Mouse (Mus musculus) left cerebral cortex, adult 8-10 months (tissue): ENCODE results near the gene Gm527. TPM values are rescaled to one million over a fixed set of nuclear protein-coding genes. Genes with fewer than 3 reads are reported as not detected.

Experiments used
- DNase-seq, 2 experiments: peaks; one replicate each; pipeline ENCODE4 v3.0.0; 2022; ENCODE audit warnings: low spot score in 2 of 2
- total RNA-seq, 4 experiments: library from RNA; stranded (reverse); gene quantifications; 2 replicates each; pipeline ENCODE4 v1.2.4; 2022

The Gm527 gene
- total RNA-seq: 10 to 100 TPM; 10.7 to 17.1 (median 15.1) TPM

- DNase-seq: peak; percentile 80 to 95
Measured at GRCm38 (mm10) chr12:64917578-64918471, at the start of gene Gm527. Gene Gm527 (plus strand): TSS chr12:64917906.

GRCm38 (mm10) chr12:64871103-64871502 lies 46.6 kb upstream of the Gm527 start:
- DNase-seq: no peak

- peak in 1 of 2 experiments; percentile 16 for DNase-seq
Measured at GRCm38 (mm10) chr12:64897060-64897730, 20.5 kb upstream of the Gm527 start.

GRCm38 (mm10) chr12:64902506-64902905 lies 15.2 kb upstream of the Gm527 start:
- peak in 1 of 2 experiments; percentile 18 for DNase-seq

- no peak for DNase-seq
Measured at GRCm38 (mm10) chr12:64903186-64903585, 14.5 kb upstream of the Gm527 start.

GRCm38 (mm10) chr12:64912996-64913395 lies 4.7 kb upstream of the Gm527 start:
- no peak for DNase-seq

GRCm38 (mm10) chr12:64916735-64917134 lies 971 bp upstream of the Gm527 start:
- no peak for DNase-seq

GRCm38 (mm10) chr12:64937493-64937892 lies 19.8 kb downstream of the Gm527 start:
- DNase-seq: no peak

- no peak for DNase-seq
Measured at GRCm38 (mm10) chr12:64964560-64964959, 46.9 kb downstream of the Gm527 start.

GRCm38 (mm10) chr12:64965124-64966026 lies 47.7 kb downstream of the Gm527 start, which contains the start of the genes Klhl28 and Togaram1:
Gene Klhl28 (minus strand): TSS chr12:64965534.
Gene Togaram1 (plus strand): TSS chr12:64965804.
- peak; percentile 94 to 100 for DNase-seq

GRCm38 (mm10) chr12:64966101-64966631 lies 48.5 kb downstream of the Gm527 start:
- peak; percentile 36 to 39 for DNase-seq

- DNase-seq: no peak
Measured at GRCm38 (mm10) chr12:64966652-64967435, 49.1 kb downstream of the Gm527 start.

- DNase-seq: no peak
Measured at GRCm38 (mm10) chr12:64967470-64967869, 49.8 kb downstream of the Gm527 start.

GRCm38 (mm10) chr12:64968067-64968466 lies 50.4 kb downstream of the Gm527 start:
- no peak for DNase-seq

GRCm38 (mm10) chr12:64971399-64971798 lies 53.7 kb downstream of the Gm527 start:
- DNase-seq: no peak

GRCm38 (mm10) chr12:64972063-64972462 lies 54.4 kb downstream of the Gm527 start:
- no peak for DNase-seq
